Mouse (Mus musculus) adrenal gland, adult 18-20 months (tissue): ENCODE data around the gene Tor1aip2. TPM values are rescaled to one million over a fixed set of nuclear protein-coding genes. Genes with fewer than 3 reads are reported as not detected.

Source experiments
- DNase-seq, 2 experiments: peaks; one replicate each; pipeline ENCODE4 v3.0.0; 2021 to 2022; ENCODE audit warnings: low spot score in 2 of 2
- total RNA-seq, 2 experiments: library from RNA; stranded (reverse); gene quantifications; 1 replicate in 1 of 2; 2 replicates in 1 of 2; pipeline ENCODE4 v1.2.3; 2021

The Tor1aip2 gene
- total RNA-seq, 2 experiments from 2014 or later = 110 to 165 TPM

DNA sequence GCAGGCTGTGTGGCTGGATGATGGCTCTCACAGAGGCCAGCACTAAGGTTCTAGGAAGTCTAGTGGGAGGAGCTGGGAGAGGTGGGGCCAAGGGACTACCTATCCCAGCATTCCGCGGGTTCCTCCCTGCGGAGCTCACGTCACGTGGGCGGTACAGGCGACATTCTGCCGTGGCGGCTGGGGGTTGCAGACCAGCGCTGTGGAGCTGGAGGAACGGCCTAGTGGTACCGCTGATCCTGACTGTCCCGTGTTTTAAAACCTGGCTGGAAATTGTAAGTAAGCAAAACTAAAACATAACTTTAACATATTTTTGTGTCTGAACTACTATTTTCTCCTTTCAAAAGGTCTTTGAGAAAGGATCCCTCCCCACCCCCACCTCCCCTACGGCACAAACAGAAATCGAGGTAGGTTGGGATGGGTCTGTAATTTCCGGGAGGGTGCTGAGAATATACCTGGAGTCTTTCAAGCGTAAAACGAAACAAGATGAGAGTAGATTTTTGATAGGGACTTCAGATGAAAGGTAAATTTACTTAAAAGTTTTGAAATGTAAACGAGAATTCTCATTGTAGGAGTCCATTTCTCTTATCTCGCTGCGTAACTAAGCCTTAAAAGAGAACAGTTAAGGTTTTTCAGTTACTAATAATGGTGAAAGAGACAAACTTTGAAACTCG lies 5.7 kb downstream of the Tor1aip2 start:
- DNase-seq = peak; percentile 86 to 90

DNA sequence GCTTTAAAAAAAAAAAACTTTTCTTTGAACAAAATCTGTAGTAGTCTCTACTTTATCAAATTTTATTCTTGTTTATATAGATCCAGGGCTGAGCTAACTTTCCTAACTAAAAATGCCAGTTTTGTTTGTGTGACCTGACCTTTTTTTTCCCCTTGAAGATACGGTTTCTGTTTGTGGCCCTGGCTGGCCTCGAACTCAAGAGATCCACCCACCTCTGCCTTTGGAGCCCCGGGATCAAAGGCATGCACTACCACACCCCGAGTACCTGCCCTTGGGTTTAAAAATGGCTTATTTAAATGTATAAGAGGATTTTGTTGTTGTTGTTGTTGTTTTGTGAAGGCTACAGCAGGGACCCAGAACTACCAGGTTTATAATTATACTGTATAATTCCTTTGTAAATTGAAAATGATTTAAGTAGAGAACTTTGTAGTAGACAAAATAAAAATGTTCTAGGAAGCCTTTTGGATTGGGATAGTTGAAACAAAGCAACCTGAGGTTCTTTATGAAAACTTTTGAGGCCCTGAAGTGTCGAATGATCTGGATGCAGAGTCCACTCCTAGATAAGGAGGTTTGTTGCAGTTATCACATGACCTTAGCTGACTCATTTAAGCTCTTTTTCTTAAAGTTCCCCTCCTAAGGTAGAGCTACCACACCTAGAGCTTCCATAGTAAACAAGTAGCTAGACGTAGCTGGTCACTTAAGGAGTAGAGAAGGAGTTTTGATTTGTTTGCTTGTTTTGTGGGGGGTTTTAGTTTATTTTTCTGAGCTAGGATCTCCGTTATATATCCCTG lies 6.4 kb downstream of the Tor1aip2 start:
- no peak for DNase-seq

DNA sequence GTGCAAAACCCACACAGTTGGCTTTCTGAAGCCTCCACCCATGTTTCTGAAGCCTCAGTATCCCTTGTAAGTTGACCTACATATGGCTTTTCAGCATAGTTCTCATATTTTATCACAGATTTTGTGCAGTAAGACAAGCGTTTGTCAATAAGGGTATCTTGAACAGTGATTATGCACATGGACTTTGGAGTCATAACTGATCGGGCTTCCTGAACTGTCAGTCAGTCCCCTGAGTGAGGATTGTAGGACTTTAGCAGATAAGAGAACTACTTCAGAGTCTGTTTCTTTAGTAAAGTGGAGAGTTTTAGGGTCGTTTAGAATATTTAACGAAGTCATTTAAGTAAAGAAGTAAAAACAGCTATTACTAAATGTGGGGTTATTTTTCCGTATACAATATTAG lies 7.3 kb downstream of the Tor1aip2 start:
- no peak for DNase-seq

DNA sequence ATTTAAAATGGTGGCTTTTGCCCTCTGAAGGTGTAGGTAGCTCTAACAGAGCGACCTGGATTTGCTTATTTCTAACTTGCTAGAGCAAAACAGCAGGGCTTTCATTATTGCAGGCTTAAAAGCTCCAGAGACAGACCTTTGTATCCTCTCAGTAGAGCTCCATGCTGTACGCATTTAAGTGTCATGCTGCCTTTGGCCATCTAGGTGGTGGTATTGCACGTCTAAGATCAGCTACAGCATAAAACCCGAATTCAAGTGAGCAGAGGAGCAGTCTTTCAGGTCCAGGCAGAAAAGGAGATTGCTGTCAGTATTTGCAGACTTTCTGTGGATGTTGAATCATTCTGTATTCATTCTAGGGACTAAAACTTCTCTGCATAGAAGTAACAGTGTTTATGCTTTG lies 7.8 kb downstream of the Tor1aip2 start:
- DNase-seq = no peak

DNA sequence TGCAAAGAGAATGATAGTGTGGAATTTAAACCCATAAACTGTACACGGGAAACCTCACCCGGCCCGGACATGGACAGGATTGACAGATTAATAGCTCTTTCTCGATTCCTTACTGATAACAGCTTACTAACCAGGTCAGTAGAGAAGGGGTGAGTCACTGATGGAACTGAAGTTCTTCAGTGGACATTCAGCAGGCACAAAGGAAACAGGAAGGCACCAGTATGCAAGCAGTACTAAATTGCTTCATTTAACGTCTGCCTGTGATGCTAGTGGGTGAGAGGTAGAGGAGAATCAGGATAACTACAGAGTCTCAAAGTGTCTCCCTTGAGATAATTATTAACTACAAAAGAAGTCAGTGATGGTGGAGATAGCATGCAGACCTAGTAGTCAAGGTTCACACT lies 9.0 kb downstream of the Tor1aip2 start:
- no peak for DNase-seq

DNA sequence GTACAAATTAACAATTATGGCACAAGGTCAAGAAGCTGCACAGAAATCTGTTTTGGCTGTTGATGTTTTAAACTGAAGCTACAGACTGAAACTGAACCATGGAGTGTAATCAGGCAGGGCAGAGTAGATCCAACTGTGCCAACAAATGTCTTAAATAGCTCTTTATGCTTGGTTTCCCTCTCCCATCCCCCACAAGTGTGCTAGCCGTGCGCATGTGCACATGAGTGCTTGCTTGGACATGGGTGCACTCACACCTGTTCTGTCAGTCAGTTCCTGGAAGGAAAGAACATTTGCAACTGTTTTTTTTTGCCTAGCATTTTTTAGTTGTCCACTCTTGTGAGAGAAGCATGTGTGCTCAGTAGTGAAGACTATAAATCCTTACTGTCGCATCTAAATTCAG lies 11.5 kb downstream of the Tor1aip2 start:
- no peak for DNase-seq

DNA sequence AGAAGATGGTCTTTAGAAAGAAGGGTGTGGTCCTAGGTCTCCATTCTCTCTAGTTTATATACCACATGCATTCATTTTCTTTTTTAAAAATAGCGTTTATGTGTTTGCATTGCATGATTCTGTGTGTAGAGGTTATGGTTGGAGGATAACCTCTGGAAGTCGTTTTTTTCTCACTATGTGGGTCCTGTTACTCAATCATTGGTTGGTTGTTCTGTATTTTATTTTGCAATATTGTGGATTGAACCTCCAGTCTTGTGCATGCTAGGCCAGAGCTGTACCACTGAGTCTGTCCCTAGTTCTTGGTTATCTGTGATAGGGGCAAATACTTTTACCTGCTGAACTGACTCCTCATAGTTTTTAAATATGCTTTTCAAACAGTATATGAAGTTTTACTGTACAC lies 23.0 kb downstream of the Tor1aip2 start:
- no peak for DNase-seq

DNA sequence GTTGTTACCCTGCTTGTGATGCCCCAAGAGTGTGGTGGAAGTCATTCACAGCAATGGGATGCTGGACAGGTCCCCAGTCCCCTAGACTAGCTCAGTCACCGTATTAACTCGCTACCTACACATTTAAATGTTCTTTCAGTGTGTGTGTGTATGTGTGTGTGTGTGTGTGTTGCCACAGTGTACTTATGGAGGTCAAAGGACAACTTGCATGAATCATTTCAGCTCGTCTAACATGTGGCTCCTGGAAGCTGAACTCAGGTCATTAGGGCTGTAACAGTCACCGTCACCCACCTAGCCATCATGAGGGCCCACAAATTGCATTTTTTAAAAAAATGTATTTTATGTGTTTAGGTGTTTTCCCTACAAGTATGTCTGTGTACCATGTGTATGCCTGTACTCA lies 27.0 kb downstream of the Tor1aip2 start:
- no peak for DNase-seq

DNA sequence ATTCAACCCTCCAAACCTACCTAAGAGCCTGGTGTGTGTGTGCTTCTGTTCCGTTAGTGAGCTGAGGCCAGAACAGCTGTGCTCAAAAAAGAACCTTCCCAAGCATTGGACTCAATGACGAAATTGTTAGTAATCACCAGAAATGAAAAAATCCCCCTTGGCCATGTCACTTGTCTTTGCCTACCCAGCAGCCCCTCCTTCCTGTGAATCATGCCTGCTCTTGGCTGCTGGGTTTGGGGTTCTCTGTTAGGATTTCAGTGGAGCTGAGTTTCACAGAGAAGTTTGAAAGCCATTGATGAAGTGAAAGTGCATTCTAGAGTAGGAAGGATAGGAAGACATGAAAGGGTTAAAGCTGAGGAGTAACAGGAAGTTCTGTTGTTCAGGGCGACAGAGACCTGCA lies 30.9 kb downstream of the Tor1aip2 start:
- no peak for DNase-seq

DNA sequence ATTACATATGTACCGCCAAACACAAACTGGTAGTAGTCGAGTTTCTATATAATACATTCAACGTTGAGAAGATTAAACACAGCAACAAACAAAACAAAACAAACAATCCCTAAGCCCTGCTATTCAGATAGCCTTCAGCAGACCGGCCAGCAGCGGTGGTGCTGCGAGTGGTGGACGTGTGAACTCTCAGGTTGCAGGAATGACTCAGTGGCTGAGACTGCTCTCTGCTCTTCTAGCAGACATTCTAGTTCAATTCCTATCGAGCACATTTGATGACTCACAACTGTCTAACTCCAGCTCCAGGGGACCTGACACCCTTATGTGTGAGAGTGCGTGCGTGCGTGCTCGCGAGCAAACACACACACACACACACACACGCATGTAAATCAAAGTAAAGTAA lies 34.9 kb downstream of the Tor1aip2 start:
- DNase-seq = no peak

DNA sequence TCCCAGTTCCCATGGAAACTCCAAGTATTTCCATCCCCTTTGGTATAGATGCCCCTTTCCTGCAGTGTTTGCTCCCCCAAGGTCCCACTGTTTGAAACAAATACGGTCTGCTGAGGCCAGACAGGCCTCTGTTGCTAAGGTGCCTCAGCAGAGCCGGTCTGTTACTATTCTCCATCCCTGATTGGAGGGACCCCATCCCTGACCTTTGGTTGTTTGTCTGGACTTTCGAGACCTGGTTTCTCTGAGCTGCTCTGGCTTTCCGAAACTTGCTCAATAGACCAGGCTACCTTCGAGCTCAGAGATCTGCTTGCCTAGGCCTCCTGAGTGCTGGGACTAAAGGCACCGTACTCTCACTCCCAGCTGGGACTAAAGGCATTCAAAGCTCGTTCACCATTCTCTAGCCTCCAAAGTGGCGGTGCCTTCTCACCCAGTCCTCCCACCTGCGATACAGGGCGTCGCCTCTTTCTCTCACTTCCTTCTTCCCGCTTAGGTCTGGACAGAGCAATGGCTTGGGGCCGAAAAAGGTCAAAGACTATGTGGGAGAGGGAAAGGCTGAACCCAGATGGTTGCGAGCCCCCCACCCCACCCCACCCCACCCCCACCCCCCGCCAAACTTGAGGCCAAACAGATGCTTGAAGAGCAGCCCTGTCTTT lies 38.1 kb downstream of the Tor1aip2 start:
- no peak for DNase-seq

DNA sequence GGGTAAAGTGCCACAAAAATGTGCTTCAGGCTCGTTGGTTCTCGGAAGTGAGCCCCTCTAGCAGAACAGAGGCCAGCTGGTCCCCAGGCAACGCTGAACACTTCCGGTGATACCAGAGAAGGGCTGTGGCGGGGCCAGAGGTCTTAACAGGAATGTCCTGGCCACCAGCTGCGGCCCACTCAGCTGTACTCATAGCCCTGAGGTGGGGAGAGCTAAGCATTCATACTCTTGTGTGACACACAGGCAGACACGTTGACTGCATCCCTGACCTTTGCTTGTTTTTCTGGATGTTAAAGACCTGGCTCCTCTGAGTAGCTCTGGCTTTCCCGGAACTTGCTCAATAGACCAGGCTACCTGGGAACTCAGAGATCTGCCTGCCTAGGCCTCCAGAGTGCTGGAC lies 39.4 kb downstream of the Tor1aip2 start:
- peak in 1 of 2 experiments; percentile 30 for DNase-seq

DNA sequence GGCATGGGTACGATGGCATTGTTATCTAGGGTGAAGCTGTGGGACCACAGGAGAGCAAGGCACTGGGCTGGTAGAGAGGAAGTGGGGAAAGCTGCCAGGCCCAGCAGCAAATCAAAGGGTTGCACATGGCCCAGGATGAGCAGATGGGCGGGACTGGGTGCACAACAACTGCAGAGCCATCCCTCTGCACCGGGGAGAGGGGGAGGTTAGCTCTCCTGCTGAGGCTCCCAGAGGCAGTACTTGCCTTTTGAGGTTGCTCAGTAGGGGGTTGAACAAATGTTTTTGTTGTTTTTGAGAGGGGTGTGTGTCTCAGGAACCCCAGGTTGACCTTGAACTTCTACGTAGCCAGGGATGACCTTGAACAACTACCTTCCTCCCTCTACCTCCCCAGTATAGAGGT lies 41.3 kb downstream of the Tor1aip2 start:
- DNase-seq = no peak

DNA sequence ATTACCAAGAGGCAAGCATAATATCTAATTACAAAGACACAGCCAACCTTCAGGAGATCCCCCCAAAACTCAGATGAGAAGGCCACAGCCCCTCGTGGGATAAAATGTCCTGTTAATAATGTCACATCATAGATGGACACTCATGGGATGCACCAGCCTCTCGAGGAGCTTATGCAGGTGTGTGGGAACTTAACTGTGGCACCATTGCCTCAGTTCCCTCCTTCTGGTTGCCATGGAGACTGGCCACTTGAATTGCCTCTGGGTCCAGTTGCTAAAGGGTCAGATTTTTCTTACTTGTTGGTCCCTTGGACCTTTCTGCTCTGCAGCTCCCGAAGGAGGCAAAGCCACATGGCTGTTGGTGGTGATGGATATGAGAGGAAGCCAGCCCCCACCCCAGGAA lies 42.5 kb downstream of the Tor1aip2 start:
- no peak for DNase-seq

DNA sequence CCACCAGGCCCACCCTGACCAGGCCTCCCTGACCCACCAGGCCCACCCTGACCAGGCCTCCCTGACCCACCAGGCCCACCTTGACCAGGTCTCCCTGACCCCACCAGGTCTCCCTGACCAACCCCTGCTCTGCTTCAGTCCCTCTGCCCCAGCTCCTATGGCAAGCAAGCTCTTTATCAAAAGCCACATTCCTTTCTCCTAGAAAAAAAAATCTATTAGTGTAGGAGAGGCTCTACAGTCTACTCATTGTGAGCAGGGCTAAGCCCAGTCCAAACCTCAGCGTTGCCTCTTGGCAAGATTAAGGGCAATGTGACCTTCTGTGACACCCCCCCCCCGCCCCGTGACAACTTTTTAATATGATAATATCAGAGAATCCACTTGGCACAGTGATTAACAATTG lies 49.4 kb downstream of the Tor1aip2 start:
- DNase-seq = no peak

DNA sequence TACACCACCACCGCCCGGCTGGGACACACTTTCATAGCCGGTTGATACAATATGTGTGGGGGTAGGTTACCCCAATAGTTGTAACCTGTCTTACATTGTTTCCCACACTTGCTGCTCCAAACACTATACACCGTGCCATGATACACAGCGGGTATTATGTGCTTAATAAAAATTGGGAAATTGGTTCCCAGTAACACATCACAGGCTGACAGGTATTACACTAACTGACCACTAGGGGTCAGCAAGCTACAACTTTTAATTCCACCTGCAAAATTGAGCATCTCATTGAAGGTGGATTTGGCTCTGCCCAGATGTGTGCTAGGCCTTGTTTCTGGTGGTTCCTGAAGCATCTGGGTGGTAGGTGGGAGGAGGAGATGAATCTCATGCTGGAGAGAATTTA lies 50.6 kb downstream of the Tor1aip2 start:
- no peak for DNase-seq

DNA sequence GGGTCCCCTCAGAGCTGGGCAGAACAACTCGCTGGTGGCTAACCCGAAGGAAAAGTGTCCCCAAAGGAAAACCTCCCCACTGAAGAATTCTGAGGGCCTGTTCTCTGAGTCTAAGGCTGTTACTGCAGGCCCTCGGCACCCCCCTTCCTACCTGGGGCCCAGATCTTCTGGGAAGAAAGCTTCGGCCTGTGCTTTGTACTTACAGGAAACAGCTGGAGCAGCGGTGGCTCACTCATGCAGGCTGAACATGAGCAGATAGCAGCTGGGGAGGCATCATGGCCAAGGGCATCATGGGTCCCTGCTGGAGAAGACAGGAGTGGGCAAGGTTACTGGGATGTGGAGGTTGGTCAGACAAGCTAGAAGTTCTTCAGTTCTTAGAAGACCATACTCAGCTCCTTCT lies 52.4 kb downstream of the Tor1aip2 start:
- no peak for DNase-seq

DNA sequence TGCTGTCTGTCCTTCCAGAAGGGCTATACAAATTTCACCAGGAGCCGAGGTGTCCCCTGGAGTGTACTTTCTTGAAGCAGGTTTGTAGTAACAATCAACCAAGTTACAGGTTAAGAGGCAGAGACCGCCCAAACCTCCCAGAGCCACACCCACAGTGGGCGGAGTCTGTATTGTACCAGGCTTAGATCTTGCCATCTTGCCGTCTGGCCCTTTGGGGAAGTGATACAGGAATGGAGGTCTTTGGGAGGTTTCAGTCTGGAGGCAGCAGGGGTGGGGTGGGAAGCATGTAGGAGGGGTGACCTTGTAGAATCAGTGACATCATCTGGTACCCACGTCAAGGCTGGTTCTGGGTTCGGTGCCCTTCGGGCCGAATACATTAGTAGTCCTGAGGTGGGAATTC lies 54.4 kb downstream of the Tor1aip2 start:
- no peak for DNase-seq

DNA sequence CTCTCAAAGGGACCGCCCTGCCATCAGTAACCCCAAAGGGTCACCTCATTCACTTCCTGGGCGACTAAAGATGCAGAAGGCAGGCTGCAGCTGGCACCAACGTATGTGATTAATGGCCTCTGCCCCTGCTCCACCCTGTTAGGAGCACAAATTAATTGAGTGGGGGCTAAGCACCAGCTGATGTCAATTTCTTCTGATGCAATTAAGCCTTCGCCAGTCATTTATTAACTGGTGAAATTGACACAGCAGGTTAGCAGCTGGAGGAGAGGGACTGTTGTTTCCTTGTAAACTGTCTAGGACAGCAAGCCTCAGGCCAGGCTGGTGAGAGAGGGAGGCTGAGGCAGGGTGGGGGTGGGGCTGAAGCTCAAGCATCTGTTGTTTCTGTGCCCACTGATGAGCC lies 54.8 kb downstream of the Tor1aip2 start:
- no peak for DNase-seq

DNA sequence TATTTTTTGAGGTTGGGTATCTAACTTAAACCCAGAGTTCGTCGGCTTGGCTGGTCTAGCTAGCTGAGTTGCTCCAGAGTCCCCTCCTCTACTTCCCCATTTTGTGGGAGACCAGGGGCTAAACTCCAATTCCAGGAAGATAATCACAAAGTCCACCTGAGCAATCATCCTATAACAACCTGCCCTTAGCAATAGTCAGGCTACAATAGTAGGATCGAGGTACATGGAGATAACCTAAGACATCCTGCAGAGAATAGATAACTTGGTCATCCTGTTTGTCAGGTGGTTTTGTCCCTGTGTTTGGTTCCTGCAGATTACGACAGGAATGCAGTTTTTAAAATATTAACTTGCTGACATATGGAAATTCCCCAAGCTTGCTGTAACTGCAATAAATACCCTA lies 56.6 kb downstream of the Tor1aip2 start:
- DNase-seq = no peak

DNA sequence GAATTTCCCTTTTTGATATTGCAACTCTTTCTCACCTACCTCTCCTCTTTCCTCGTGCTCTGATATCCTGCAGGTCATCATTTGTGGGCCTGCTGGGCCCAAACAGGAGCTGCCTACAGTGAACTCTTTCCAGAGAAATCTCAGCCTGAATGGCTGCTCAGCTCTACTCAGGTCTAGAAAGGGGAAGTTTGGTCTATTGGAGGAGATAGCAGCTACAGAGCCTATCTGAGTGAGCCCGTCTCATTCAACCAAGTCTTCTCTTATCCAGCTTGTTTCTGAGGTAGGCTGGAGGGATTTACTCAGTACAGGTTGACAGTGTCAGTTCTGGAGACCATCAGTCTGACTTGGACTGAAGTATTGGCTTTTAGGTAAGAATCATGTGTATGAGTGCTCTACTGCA lies 68.6 kb downstream of the Tor1aip2 start:
- no peak for DNase-seq

DNA sequence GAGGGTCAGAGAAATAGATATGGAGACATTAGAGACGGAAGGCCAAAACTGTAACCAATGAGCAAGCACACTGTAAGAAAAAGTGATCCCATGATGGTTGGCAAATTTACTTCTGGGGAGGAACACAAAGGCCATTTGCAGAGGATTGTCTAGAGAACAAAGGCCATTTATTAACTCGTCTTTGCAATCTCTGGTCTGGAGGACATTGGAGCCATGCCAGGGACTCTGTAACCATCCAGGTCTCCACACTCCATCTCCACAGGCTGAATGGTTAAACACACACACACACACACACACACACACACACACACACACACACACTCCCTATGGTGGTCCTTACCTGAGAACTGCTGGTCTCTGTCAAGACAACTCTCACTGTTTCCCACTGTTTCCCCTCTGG lies 70.2 kb downstream of the Tor1aip2 start:
- no peak for DNase-seq
